Mouse (Mus musculus): ENCODE measurements around the gene Trappc12. TPM values are rescaled to one million over a fixed set of nuclear protein-coding genes. Genes with fewer than 3 reads are reported as not detected.
"Not testable (repeated sequence)": the region's sequence is repeated elsewhere in the genome, so short reads cannot be mapped to it uniquely, and the experiment has no call there.

Gene Trappc12
- polyA plus RNA-seq, 1 experiment from 2014 or later: 42.1 TPM

DNA sequence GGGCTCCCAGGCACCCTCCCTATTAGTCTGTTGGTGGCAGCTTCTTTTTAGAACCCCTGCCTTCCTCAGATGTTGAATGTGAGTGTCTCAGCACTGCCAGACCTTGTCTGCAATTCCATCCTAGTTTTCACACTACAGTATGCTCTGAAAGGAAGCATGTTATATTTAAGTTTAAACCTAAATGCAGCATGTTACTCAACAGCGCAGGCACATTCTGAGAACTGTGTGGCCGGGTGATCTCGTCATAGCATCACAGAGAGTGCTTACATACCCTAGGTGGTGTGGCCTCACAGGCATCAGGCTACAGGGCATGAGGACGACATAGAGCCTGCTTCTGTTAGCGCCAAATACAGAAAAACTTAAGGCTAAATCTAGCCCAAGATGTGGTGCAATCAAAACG, 25.4 kb upstream of the Trappc12 start:
- no peaks in the 10 kb centered on the region for H3K27me3 ChIP-seq
- no peaks in the 10 kb centered on the region for H3K9me3 ChIP-seq (replicated peaks)
- peaks cover 11% of the 10 kb centered on the region for H3K4me1 ChIP-seq
- no peak for ATAC-seq (ENCODE audit: low FRiP score)
- H3K27ac ChIP-seq: no peak overlapping the region
- H3K9ac ChIP-seq: no peak overlapping the region
- WGBS: 85% methylated on average over 6 of the region's 6 CpGs
- no peak overlapping the region for H3K4me3 ChIP-seq
- H3K4me2 ChIP-seq (replicated peaks): no peak overlapping the region
- H3K36me3 ChIP-seq: 0 out of 2 replicates have a peak, but pooled peaks cover 1% of the 10 kb centered on the region

GRCm38 (mm10) chr12:28775120-28775519, 24.8 kb upstream of the Trappc12 start:
- no peak for ATAC-seq (ENCODE audit: low FRiP score)
- no peak overlapping the region for H3K27ac ChIP-seq
- 32% methylated on average over 8 of the region's 8 CpGs for WGBS

DNA sequence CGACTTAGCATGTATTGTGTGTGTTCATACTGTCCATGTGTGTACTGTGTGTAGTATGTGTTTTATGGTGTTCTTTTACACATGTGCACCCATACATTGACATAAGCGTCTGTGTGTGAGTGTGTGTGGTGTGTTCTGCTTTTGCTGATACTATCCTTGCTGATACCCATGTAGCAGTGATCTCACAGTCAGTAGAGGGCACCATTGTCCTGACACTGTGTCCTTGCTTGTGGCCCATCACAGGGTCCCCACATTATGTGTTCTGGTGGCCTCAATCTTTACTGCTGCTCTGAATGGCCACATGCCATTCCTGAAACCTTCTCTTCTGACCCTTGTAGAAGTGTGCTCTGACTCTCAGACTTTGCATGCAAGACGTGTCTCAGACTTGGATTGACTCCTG, 23.5 kb upstream of the Trappc12 start:
- no peaks in the 10 kb centered on the region for H3K9me3 ChIP-seq (replicated peaks)
- H3K36me3 ChIP-seq: peaks cover 13% of the 10 kb centered on the region; the same call in 1 of the 2 replicates
- H3K27me3 ChIP-seq: no peaks in the 10 kb centered on the region
- H3K27ac ChIP-seq: no peak overlapping the region
- no peak overlapping the region for H3K4me2 ChIP-seq (replicated peaks)
- no peak overlapping the region for H3K4me3 ChIP-seq
- H3K9ac ChIP-seq: no peak overlapping the region
- H3K4me1 ChIP-seq: peaks cover 7% of the 10 kb centered on the region; the same call in 1 of the 2 replicates
- 79% methylated on average over 3 of the region's 3 CpGs for WGBS
- ATAC-seq (ENCODE audit: low FRiP score): no peak

More at GRCm38 (mm10) chr12:28775120-28775519, 24.8 kb upstream of the Trappc12 start:
- Histone ChIP-seq H3K4me3 (no peak overlapping the region), H3K4me2 (replicated peaks) (no peak overlapping the region), H3K27me3 (no peaks in the 10 kb centered on the region), H3K9me3 (replicated peaks) (no peaks in the 10 kb centered on the region), H3K9ac (no peak overlapping the region), H3K4me1 (peaks cover 7% of the 10 kb centered on the region; the same call in 1 of the 2 replicates), H3K36me3 (0 out of 2 replicates have a peak, but pooled peaks cover 6% of the 10 kb centered on the region)

DNA sequence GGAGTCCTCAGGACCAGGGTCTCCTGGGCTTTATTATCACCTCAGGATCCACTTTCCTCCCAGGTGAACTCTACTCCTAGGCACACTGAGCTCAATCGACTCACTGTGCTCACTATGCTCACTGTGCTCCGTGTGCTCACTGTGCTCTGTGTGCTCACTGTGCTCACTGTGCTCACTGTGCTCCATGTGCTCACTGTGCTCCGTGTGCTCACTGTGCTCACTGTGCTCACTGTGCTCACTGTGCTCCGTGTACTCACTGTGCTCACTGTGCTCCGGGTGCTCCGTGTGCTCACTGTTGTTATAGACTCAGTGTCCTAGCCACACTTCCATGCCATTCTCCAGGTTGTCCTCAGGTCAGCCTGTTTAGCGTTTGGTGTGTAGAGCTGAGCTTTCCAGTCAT, 19.7 kb upstream of the Trappc12 start:
- no peak overlapping the region for H3K4me2 ChIP-seq (replicated peaks)
- peaks cover 24% of the 10 kb centered on the region for H3K36me3 ChIP-seq
- H3K9me3 ChIP-seq (replicated peaks): no peaks in the 10 kb centered on the region
- H3K27ac ChIP-seq: no peak overlapping the region
- 95% methylated on average over 7 of the region's 7 CpGs for WGBS
- no peaks in the 10 kb centered on the region; the same call in 1 of the 2 replicates for H3K4me1 ChIP-seq
- H3K9ac ChIP-seq: no peak overlapping the region
- no peaks in the 10 kb centered on the region for H3K27me3 ChIP-seq
- ATAC-seq (ENCODE audit: low FRiP score): no peak
- no peak overlapping the region for H3K4me3 ChIP-seq

DNA sequence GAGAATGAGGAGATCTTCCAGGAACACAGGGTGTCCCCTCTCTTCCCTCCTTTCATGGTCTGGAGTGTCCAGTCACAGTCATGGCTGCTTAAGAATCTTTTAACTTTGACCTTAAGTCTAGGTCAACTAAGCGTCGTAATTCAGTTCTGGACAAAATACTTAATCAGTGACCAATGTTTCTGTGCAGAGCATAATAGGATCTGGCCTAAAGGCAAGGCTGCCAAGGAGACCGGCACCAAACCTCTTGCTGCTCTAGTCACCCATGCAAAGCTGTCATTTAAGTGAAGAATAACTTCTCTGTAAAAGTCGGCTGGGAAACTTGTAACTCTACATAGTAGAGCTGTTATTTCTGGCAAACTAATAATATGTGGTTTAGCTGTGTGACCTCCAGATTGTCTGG, 5.7 kb upstream of the Trappc12 start:
- WGBS: 84% methylated on average over 4 of the region's 4 CpGs
- ATAC-seq (ENCODE audit: low FRiP score): no peak
- H3K27me3 ChIP-seq: no peaks in the 10 kb centered on the region
- H3K9me3 ChIP-seq (replicated peaks): no peaks in the 10 kb centered on the region
- H3K9ac ChIP-seq: no peak overlapping the region
- H3K36me3 ChIP-seq: no peaks in the 10 kb centered on the region
- no peak overlapping the region for H3K4me3 ChIP-seq
- H3K4me2 ChIP-seq (replicated peaks): no peak overlapping the region
- H3K27ac ChIP-seq: no peak overlapping the region
- H3K4me1 ChIP-seq: peaks cover 13% of the 10 kb centered on the region

DNA sequence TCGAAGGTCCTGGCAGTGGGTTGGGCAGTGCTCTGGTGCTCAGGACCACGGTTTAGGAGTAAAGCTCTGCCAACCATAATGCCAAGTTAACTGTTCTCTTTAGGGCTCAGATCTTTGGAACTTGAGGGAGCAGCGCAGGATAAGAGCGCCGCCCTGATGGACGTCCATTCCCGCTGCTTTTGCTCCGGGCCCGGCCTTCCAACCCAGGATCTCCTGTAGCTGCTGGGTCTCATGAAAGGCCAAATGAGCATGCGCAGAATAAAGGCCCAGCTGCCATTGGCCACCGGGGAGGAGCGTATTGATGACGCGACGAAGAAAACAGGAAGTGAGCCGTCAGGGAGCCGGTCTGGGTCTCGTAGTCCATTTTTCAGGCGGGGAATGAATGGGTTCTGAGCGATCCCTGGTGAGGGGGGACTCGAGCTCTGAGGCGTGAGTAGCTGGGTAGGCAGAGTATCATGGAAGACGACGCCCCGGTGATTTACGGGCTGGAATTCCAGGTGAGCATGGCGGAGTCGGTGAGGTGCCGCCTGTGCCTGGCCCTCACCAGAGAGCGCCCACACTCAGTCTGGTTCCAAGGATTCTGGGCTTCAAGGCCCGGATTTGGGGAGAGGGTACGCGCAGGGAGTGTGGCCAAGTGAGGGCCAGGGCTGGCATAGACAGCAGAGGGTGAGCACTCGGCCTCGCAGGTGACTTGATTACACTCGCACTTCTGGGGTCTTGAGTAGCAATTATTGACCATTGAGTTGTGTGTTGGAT, 1.4 kb upstream of the Trappc12 start, which contains the start of gene Eipr1:
Gene Eipr1, plus strand, starts transcription at position 296 of the 756 bp plus-strand sequence.
- H3K27ac ChIP-seq: peak within 1 kb of the TSS; percentile 52; the same call in 1 of the 2 replicates
- H3K9ac ChIP-seq: peak within 1 kb of the TSS; percentile 75
- H3K4me3 ChIP-seq: peak within 1 kb of the TSS; percentile 83
- peaks cover 18% of the 10 kb centered on the region for H3K4me1 ChIP-seq
- ATAC-seq (ENCODE audit: low FRiP score): peak; percentile 78
- H3K9me3 ChIP-seq (replicated peaks): no peaks in the 10 kb centered on the region
- H3K36me3 ChIP-seq: peaks cover 4% of the 10 kb centered on the region
- no peaks in the 10 kb centered on the region for H3K27me3 ChIP-seq
- 5% methylated on average over 36 of the region's 36 CpGs for WGBS
- H3K4me2 ChIP-seq (replicated peaks): peak within 1 kb of the TSS; percentile 94

DNA sequence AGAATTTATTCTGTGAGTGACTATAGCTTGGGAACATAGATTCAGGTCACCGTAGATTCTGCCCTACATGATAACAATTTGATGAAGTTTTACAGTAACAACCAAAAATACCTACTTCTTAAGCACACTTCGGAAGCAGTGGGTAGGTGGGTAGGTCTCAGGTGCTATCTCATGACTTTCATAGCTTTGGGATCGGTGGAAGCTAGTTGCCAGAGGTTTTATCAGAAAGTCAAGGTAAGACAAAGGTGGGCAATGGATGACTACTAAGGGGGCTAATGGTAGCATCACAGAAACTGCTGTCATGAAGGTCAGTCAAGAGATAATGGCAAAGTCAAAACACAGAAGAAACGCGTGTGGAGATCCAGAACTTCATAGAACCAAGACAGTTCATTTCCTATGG, 604 bp upstream of the Trappc12 start:
- 95% methylated on average over 5 of the region's 5 CpGs for WGBS
- ATAC-seq (ENCODE audit: low FRiP score): no peak
- Histone ChIP-seq H3K4me3 (no peak overlapping the region), H3K27me3 (no peaks in the 10 kb centered on the region), H3K27ac (no peak overlapping the region), H3K4me1 (peaks cover 18% of the 10 kb centered on the region), H3K9me3 (replicated peaks) (no peaks in the 10 kb centered on the region), H3K36me3 (peaks cover 13% of the 10 kb centered on the region), H3K4me2 (replicated peaks) (peak overlapping the region; percentile 94), H3K9ac (no peak overlapping the region)

- Histone ChIP-seq H3K4me1 (no peaks in the 10 kb centered on the region), H3K36me3 (peaks cover 38% of the 10 kb centered on the region), H3K4me3 (no peak overlapping the region), H3K27ac (no peak overlapping the region), H3K9me3 (replicated peaks) (no peaks in the 10 kb centered on the region), H3K4me2 (replicated peaks) (no peak overlapping the region), H3K9ac (no peak overlapping the region), H3K27me3 (no peaks in the 10 kb centered on the region)
- 88% methylated on average over 3 of the region's 3 CpGs for WGBS
- no peak for ATAC-seq (ENCODE audit: low FRiP score)
Measured at GRCm38 (mm10) chr12:28743328-28743727, 6.9 kb downstream of the Trappc12 start.

- Histone ChIP-seq H3K4me1 (no peaks in the 10 kb centered on the region), H3K4me3 (no peak overlapping the region), H3K27ac (no peak overlapping the region), H3K9ac (no peak overlapping the region), H3K36me3 (peaks cover 49% of the 10 kb centered on the region), H3K4me2 (replicated peaks) (no peak overlapping the region), H3K9me3 (replicated peaks) (0 out of 2 replicates have a peak, but pooled peaks cover 5% of the 10 kb centered on the region), H3K27me3 (no peaks in the 10 kb centered on the region)
- no peak for ATAC-seq (ENCODE audit: low FRiP score)
- 90% methylated on average over 3 of the region's 3 CpGs for WGBS
Measured at GRCm38 (mm10) chr12:28735293-28735692, 15.0 kb downstream of the Trappc12 start.

DNA sequence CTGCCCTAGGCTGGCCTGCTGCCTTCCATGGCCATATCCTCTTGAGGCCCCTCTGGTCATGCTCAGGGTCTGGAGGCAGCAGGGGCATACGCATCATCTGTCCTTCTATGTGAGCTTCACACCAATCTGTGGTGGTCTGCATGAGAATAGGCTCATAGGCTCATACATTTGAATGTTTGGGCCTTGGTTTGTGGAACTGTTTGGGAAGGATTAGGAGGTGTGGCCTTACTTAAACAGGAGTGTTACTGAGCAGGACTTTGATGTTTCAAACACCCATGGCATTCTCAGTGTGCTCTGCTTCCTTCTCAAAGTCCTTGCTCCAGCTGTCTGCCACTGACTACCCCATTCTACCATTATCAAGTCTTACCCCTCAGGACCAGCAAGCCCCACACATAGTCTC, 16.0 kb downstream of the Trappc12 start:
- peaks cover 51% of the 10 kb centered on the region for H3K36me3 ChIP-seq
- no peak for ATAC-seq (ENCODE audit: low FRiP score)
- WGBS: 97% methylated on average over 1 of the region's 1 CpGs

DNA sequence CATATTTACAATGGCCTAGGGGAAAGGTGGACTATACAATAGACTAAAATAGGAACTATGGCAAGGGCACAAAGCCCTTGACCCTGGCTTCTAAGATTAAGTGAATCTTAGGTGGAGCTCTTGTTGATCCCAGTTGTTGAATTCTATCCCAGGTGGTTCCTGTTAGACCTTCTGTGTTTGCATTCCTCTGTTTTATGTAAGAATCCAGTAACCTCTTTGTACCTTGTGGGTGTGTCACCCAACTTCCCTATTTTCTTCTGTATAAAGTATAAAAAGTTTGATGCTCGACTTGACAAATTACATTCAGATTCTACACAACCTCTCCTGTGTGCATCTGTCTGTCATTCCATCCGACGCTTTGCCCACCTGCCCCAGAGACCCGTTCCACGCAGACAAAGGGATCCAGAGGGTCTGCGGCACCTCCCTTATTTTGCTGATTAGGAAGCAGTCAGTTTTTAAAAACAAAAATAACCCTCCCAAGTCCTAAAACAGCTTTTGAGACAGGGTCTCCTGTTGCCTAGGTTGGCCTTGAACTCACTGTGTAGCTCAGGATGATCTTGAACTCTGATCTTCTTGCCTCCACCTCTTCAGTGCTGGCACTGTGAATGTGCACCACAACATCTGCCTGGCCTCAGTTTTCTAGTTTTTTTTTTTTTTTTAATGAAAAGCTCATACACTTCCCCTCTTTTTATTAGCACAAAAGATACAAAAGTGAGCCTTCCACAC, 16.6 kb downstream of the Trappc12 start:
- WGBS: 96% methylated on average over 6 of the region's 6 CpGs
- peaks cover 54% of the 10 kb centered on the region for H3K36me3 ChIP-seq
- H3K4me2 ChIP-seq (replicated peaks); H3K4me1 ChIP-seq; H3K27ac ChIP-seq; H3K27me3 ChIP-seq; H3K9me3 ChIP-seq (replicated peaks); H3K9ac ChIP-seq; ATAC-seq (ENCODE audit: low FRiP score); H3K4me3 ChIP-seq: not testable (repeated sequence)

More for the DNA sequence above, 16.0 kb downstream of the Trappc12 start:
- no peak overlapping the region for H3K9ac ChIP-seq
- H3K27ac ChIP-seq: no peak overlapping the region
- no peaks in the 10 kb centered on the region for H3K4me1 ChIP-seq
- no peaks in the 10 kb centered on the region for H3K27me3 ChIP-seq
- H3K4me2 ChIP-seq (replicated peaks): no peak overlapping the region
- 0 out of 2 replicates have a peak, but pooled peaks cover 5% of the 10 kb centered on the region for H3K9me3 ChIP-seq (replicated peaks)
- no peak overlapping the region for H3K4me3 ChIP-seq

DNA sequence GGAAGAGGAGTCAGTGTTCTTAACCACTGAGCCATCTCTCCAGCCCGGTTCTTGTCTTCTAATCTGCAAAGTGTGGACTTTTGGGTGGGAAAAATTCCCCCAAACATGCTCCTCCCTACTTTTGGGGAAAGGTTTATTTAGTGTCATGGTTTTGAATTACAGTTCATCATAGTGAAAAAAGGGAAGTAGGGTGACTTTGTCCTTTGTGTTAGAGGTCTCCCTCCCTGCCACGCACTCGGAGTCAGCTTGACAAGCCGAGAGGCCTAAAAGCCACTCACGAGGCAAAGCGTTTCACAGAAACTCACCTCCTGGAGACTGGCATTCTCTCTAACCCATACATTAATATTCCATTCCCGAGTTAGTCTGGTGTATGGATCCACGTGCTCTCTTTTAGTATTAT, 17.6 kb downstream of the Trappc12 start:
- no peak for ATAC-seq (ENCODE audit: low FRiP score)
- peaks cover 56% of the 10 kb centered on the region for H3K36me3 ChIP-seq
- WGBS: 94% methylated on average over 8 of the region's 8 CpGs

More for the DNA sequence above, 17.6 kb downstream of the Trappc12 start:
- H3K9me3 ChIP-seq (replicated peaks): 0 out of 2 replicates have a peak, but pooled peaks cover 5% of the 10 kb centered on the region
- no peak overlapping the region for H3K9ac ChIP-seq
- H3K27me3 ChIP-seq: no peaks in the 10 kb centered on the region
- no peak overlapping the region for H3K4me3 ChIP-seq
- H3K4me1 ChIP-seq: no peaks in the 10 kb centered on the region
- no peak overlapping the region for H3K27ac ChIP-seq
- no peak overlapping the region for H3K4me2 ChIP-seq (replicated peaks)
